Mouse (Mus musculus) cerebral cortex, adult 2 months (tissue): ENCODE measurements around the gene Dcbld1.

Experiments used
- WGBS: fragments of 180-500 bp; shearing (Covaris S2); methylation state at CpG from one replicate; pipeline ENCODE4 v1.1.7; 2018; 5-methylcytosine and 5-hydroxymethylcytosine counted together

Dcbld1 gene

GRCm38 (mm10) chr10:52260209-52260608 is 26.8 kb downstream of the Dcbld1 start:
- 97% methylated on average over 4 of the region's 4 CpGs for WGBS

- 91% methylated on average over 5 of the region's 5 CpGs for WGBS
Observed at GRCm38 (mm10) chr10:52264162-52264561, 30.7 kb downstream of the Dcbld1 start.

- 94% methylated on average over 5 of the region's 5 CpGs for WGBS
Observed at GRCm38 (mm10) chr10:52268879-52269278, 35.5 kb downstream of the Dcbld1 start.

DNA sequence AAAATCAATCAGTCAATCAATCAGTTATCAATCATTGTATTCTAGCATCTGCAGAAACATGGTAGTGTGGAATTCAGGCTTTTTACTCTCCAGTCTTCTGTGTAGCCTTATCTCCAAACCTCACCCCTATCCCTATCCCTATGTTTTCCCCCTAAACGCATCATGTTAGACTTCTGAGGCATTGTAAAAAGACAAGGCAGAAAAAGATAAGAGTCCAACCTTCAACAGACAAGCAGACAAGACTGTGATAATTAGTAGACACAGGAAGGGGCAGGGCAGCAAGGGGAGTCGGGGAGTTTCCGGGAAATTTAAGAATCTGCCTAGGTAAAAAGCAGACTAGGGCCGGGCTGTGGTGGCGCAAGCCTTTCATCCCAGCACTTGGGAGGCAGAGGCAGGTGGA is 38.0 kb downstream of the Dcbld1 start:
- WGBS = 96% methylated on average over 5 of the region's 5 CpGs

DNA sequence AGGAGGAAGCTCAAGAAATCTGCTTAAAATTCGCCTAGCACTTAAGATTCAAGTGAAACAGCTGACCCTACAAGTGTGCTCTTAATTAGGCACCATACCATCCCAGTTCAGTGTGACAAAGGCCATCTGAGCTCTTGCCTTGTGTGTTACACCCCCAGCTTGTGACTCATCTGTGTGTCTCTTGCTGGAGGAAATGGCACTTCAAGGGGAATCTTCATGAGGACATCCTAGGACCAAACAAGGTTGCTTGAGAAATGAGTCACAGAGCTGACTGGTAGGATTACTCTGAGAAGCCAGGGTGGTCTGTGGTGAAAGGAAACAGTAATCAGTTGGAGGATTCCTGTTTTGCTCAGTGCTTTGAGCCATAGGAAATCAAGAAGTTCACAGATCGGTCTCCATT is 39.6 kb downstream of the Dcbld1 start:
- WGBS = 75% methylated on average over 2 of the region's 2 CpGs

DNA sequence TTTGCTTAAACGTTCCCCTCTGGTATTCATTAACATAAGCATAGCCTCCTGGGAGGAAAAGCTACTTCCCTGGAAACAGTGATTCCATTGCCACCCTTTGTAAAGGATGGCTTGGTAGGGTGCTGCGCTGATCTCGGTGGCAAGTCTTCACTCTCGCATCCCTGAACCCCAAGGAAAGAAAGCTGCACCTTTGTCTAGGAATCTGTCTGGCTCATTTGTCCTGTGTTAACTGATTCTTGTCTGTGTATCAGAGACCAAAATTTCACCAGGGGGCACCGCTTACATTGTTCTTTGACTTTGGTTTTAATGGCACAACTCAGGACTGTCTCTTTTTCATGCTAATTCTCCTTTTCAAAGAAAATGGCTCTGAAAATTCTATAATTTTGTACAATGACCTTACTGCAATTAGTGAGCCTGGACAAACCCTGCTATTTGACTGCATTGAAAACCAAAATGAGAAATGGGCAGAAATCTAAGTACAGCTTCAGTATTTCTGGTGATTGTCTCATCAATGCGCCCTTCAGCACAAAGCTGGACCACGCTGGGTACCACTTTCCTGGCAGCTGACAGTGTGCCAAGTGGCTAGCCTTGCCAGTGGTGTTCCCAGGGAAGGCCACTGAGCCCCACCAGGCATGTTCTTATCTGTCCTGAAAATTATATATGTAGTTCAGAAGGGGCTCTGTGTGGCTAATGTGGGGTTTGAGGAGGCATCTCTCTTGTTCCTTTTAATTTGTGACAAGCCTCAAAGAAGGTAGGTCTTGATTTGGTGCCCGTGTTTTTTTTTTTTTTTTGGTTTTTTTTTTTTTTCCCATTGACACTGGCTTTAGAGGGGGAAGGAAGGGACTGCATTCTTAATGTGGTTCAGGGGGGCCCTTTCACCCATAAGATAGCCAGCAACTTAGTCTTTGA is 40.8 kb downstream of the Dcbld1 start:
- 57% methylated on average over 8 of the region's 8 CpGs for WGBS

DNA sequence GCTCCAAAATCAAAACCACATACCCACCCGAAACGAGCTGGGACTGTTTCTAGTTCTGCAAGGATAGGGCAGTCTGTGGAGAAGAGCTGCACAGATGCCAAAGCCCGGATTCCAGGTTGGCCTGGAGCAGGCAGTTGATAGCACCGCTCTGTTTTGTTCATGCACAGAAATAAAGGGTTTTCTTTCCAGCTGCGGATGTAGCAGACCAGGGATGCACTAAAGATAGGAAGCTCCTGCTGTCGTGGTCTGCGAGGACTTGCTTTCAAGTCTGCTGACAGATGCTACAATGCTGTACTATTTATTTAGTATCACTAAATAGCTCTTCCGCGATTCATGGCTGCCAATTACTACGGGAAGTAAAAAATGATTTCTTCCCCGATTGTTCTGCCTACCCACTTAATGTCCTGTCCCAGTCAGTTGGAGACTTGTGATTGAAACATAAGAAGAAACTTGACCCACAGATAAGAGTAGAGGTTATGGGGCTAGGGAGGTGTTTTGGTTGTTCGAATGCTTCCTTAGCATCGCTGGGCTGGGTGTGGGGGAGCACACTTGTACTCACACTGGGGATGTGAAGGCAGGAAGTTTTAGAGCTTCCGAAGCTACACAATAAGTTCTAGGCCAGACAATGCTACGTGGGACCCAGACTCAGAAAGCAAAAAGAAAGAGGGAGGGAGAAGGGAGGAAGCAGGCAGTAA is 41.6 kb downstream of the Dcbld1 start:
- WGBS = 39% methylated on average over 15 of the region's 15 CpGs

GRCm38 (mm10) chr10:52276579-52276978 is 43.2 kb downstream of the Dcbld1 start:
- 91% methylated on average over 3 of the region's 3 CpGs for WGBS

DNA sequence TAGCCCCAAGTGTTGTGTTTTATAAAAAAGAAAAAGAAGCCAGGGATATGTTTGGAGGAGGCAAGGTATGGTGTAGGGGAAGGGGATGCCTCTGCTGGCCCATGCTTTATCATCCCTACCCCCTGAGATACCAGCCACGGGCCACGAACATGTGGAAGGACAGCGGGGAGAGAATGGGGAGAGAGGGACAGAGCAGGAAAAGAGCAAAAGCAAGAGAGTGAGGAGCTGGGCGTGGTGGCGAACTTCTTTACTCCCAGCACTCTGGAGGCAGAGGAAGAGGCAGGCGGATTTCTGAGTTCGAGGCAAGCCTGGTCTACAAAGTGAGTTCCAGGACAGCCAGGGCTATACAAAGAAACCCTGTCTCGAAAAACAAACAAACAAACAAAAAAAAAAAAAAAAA is 44.1 kb downstream of the Dcbld1 start:
- 97% methylated on average over 8 of the region's 8 CpGs for WGBS

DNA sequence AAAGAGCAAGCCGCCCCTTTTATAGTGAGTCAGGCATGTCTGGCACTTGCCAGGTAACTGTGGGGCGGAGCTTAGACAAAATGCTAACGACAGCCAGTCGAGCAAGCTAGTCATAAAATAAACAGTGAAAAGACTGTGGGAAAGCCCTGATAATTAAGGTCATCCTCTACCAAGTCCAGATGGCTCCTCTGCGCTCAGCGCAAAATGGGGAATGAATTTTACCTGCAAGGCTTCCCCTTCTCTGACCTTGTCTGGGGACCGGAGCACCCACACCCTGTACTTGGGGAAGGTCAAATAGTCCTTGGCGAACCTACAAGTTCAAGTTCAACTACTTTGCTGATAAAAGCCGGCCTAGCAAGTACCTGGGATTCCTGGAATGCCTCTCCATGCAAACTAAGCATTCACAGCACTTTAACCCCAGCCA is 44.6 kb downstream of the Dcbld1 start:
- 85% methylated on average over 9 of the region's 9 CpGs for WGBS

DNA sequence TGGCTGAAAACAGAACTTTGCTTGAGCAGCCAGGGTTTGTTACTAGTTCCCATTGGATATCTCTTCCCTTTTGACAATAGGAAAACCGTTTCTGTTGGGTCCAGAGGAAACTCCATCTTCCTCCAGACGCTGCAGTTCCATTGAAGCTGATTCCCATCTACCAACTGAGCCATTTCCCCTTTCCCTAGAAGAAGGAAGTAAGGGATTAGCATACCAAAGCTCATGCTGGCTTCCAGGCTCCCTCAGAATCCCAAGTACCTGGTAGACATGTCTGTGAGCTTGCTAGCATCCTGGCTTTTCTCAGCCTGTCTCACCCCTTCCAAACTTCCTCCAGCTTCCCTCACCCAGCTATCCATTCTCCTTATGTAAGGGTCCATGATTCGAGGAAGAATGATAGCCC is 45.4 kb downstream of the Dcbld1 start:
- WGBS = 71% methylated on average over 3 of the region's 3 CpGs

- WGBS = 90% methylated on average over 4 of the region's 4 CpGs
Observed at GRCm38 (mm10) chr10:52279876-52280275, 46.5 kb downstream of the Dcbld1 start.

DNA sequence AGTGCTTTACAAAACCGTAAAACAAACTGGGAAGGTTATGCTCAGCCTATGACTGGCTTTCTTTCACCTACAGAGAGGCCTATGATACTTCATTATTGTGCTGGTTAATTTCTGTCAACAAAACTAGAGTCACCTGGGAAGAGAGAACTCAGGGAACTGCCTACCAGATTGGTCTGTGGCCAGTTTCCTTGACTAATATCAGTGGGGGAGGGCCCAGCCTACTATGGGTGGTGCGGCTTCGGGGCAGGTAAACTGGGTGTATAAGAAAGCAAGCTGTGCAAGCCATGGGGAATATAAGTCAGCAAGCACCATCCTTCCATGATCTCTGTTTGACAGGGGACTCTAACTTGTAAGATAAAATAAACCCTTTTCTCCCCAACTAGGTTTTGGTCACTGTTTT is 47.2 kb downstream of the Dcbld1 start:
- WGBS = 89% methylated on average over 3 of the region's 3 CpGs

DNA sequence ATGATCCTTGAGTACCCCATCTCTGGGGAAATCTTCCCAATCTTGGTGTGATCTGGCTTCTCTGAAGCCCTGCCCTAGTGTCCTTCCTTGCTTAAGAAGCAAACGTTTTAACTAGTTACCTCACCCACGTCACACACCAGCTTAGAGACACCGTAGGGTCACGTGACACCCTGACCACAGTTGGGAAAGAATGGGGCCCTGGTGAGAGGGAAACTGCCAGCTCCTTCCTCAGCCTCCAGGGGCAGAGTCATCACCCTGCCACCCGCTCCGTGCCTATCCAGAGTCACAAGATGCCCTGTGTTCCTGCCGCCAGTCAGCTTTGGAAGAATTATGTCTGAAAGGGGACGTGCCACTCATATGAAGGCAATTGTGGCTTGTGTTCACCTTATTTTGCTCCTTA is 51.2 kb downstream of the Dcbld1 start:
- 79% methylated on average over 8 of the region's 8 CpGs for WGBS

GRCm38 (mm10) chr10:52287852-52288533 is 54.6 kb downstream of the Dcbld1 start:
- WGBS = 85% methylated on average over 5 of the region's 5 CpGs

- WGBS = 96% methylated on average over 3 of the region's 3 CpGs
Observed at GRCm38 (mm10) chr10:52289261-52289660, 55.8 kb downstream of the Dcbld1 start.

- 32% methylated on average over 1 of the region's 1 CpGs for whole genome bisulfite sequencing
Observed at GRCm38 (mm10) chr10:52292391-52292790, 59.0 kb downstream of the Dcbld1 start.

DNA sequence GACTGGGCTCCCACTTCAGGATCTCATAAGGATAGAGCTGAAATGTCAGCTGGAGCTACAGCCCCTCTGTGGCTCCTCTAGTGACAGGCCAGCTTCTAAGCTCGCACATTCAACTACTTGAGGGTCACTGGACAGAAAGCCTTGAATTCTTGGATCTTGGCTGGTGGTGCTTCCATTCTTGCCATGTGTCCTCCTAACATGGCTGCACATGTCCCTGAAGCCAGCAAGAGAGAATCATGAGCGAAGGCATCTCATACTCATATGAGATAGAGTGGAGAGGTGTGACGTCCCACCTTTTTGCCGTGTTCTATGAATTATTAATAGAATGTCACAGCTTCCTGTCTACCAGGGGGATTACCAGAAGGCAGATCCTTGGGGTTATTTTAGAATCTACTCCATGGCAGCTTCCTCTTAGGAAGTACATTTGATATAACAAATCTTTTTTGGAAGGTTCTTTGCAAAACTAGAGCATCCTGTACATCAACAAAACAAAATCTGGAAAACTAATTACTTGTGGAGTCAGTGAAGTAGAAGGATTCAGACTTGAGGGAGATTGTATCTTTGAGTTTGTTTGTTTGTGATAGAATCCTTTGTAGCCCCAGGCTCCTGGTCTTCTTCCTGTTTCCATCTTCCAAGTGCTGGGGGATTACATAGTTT is 60.6 kb downstream of the Dcbld1 start:
- 69% methylated on average over 4 of the region's 4 CpGs for WGBS

DNA sequence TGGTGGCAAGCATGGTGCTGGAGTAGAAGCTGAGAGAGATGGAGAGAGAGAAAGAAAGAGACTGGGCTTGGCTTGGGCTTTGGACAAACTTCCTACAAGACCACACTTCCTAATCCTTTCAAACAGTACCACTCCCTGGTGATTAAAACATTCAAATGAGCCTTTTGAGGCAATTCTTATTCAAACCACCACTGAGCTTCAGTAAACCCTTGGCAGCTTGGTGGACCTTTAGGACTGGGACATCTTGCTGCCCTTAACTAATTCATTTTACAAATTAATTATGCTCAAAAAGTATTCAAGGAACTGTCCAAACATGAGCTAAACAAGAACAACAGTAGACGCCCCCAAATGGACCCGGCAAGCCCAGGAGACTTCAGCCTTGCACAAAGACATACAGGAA is 62.5 kb downstream of the Dcbld1 start:
- WGBS = 54% methylated on average over 2 of the region's 2 CpGs

DNA sequence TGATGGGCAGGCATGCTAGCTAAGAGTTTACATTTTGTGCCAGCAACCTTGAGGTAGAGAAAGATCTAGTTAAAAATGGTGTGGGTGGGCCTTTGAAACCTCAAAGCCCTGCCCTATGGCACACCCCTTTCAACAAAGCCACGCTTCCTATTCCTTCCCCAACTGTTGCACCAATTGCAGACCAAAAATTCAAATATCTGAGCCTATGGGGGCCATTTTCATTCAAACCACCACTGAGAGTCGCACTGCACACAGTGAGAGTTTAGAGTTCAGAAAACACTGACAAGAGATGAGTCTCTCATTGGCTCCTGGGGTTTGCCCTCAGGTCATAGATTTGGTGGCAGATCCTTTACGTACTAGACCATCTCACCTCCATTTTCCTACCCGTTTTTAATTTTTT is 68.3 kb downstream of the Dcbld1 start:
- WGBS = 96% methylated on average over 4 of the region's 4 CpGs

GRCm38 (mm10) chr10:52304574-52304973 is 71.2 kb downstream of the Dcbld1 start:
- WGBS = 73% methylated on average over 7 of the region's 7 CpGs

DNA sequence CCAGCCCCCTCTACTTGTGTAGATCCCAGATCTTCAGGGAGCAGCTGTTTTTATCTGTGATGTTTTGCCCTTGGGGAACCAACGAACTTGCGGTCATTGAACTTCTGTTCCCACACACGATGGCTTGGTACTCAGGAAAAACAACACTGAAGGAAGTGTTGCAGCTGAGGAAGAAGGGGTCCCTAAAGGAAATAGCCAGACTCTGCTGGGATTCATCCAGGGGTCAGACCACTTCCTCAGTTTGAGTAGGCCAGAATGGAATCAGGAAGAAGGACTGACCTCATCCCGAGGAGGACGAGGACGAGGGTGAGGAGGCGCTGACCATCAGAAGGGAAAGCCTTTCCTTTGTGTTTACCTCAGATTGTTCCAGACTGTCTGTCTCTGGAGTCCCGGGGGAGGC is 75.8 kb downstream of the Dcbld1 start:
- 74% methylated on average over 8 of the region's 8 CpGs for WGBS
